Mouse (Mus musculus): ENCODE measurements around the gene Aif1l.

DNA sequence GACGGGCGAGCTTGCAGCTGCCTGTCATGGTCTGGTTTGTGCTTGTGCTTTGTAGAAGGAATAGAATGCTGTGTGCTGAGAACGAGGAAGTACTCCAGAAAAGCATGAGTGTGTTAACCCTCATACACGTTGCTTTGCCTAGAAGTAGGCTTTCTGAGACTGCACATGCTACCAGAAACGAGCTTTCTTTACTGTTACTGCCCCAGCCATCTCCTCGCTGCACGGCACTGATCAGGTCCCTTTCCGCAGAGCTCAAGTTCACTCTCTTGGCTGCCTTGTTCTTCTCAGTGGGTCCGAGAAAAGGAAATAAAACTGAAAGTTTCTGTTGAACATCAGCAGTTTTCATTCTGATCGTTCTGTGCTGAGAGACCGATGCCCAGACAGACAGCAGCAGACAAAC, 58.8 kb downstream of the Aif1l start:
- TF ChIP-seq CTCF (IDR thresholded peaks at IDR 0.05; ENCODE audit: insufficient read depth, low read depth, low read length) (no peak), POLR2A (IDR thresholded peaks at IDR 0.05; ENCODE audit: insufficient read depth, low read depth, low read length) (no peak)

All from olfactory bulb, adult 2 months (tissue).